Mouse (Mus musculus): ENCODE data around the gene 1700029F12Rik.
"Not testable (repeated sequence)": the region's sequence is repeated elsewhere in the genome, so short reads cannot be mapped to it uniquely, and the experiment has no call there.

Gene 1700029F12Rik

DNA sequence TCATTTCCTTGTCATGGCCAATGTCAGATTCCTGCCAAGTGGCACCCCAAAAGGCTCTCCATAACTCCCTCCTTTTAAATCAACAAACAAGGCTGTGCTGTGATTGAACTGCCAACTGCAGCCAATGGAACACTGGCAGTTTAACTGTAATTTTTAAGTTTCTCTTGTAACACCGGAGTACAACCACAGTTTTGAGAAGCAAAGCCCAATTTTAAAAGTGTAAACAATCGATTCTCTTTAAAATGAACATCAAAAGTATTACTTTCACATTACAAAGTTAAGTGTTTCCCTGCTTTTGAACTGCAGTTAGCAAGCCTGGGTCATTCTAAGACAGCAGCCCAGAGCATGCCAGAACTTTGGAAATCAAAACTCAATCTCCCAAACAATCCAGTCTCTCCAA is at the start of gene 1700029F12Rik:
TSS of gene 1700029F12Rik (minus strand) at position 101 of the 400 bp plus-strand sequence.
- DNase-seq (ENCODE audit: low read depth, low spot score): no peak

DNA sequence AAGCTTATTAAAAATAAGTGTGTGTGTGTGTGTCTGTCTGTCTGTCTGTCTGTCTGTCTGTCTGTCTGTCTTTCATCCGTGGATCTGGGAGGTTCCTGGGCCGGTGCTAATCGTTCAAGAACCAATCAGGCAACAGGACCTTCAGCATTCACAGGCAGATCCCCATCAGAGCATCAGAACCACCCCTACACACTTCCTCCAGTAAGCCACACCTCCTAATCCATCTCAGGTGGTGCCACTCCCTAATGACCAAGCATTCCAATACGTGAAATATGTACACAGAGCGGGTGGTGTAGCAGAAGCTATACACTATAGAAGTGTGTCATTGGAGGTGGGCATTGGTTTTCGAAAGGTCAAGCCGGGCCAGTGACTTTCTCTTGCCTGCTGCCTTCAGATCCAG is 48.3 kb upstream of the 1700029F12Rik start:
- no peak for DNase-seq (ENCODE audit: low read depth, low spot score)

- DNase-seq (ENCODE audit: low read depth, low spot score): no peak
Measured at GRCm38 (mm10) chr13:97080615-97081014, 46.5 kb upstream of the 1700029F12Rik start.

DNA sequence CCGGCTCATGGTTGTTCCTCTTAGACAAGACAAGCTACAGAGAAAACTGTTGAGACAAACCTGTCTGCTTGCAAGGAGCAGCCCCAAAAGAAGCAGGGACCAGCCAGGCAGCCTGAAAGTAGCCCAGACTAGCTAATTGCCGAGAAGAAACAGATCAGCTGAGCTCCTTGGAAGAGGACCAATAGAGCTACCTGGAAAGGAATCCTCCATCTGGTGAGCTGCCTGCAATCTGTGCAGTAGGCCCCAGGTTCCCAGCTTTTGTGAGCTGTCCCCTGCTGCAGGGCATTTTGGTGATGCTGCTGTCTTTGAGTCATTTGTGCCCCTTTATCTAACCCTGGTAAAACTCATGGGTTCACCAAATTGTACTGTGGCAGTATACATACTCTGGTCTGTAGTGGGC is 46.0 kb upstream of the 1700029F12Rik start:
- no peak for DNase-seq (ENCODE audit: low read depth, low spot score)

DNA sequence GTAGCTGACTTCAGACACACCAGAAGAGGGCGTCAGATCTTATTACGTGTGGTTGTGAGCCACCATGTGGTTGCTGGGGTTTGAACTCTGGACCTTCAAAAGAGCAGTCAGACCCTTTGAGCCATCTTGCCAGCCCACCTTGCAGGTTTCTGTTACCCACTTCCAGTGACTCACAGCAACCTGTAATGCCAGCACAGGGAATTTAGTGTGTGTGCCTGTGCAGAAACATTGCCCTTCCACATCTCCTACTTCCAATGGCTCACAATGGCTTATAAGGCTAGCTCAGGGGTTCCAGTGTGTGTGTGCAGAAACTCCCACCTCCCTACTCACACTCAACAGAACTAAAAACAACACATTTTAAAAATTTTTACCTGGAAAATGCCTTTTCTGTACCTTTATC is 43.4 kb upstream of the 1700029F12Rik start:
- DNase-seq (ENCODE audit: low read depth, low spot score): no peak

- DNase-seq (ENCODE audit: low read depth, low spot score): no peak
Measured at GRCm38 (mm10) chr13:97073497-97073896, 39.3 kb upstream of the 1700029F12Rik start.

DNA sequence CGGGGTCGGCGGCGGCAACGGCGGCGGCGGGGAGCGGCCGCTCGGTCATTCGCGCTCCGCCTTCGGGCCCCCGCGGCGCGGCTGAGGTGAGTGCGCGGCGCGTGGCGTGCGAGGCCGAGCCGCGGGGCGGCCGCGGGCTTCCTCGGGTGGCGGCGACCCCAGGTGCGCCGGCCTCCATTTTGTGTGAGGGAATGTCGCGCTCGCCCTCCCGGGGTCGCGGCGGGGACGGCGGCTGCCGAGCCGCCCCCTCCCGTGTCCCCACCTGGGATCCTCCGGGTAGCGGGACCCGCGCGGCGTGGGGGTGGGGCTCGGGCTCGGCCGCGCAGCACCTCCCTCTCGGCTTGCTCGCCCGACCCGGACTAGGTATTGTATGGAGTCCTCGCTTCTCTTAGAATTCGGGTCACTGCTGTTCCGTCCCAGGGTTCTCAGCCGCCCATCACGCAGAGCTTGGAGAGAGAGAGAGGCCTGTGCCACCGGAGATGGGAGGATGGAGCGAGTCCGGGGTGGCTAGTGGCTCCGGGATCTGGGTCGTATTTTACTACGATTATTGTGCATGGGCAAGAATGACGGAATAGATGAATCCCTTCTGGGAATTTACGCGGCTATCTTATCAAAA is 37.6 kb upstream of the 1700029F12Rik start:
- peak; percentile 46 for DNase-seq (ENCODE audit: low read depth, low spot score)

- peak; percentile 45 for DNase-seq (ENCODE audit: low read depth, low spot score)
Measured at GRCm38 (mm10) chr13:97070931-97071625, 36.9 kb upstream of the 1700029F12Rik start.

GRCm38 (mm10) chr13:97068151-97068550 is 34.0 kb upstream of the 1700029F12Rik start:
- no peak for DNase-seq (ENCODE audit: low read depth, low spot score)

DNA sequence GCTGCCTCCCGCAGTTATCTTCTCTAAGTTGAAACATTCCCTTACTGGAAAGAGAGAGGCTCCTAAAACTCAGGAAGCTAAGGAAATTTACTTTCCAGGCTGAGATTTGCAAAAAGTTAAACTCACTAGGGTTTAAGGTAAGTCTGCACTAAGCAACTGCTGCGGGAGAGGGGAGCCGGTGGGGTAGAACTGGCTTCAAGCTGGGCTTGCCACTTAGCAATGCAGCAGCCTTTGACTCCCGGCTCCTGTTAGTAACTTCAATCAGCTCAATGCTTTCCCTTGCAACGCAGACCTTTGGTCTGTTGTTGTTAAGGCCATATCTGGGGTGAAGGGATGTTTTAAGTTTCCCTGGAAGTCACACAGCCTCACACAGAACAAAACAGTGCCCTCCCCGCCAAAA is 33.5 kb upstream of the 1700029F12Rik start:
- DNase-seq (ENCODE audit: low read depth, low spot score): no peak

DNA sequence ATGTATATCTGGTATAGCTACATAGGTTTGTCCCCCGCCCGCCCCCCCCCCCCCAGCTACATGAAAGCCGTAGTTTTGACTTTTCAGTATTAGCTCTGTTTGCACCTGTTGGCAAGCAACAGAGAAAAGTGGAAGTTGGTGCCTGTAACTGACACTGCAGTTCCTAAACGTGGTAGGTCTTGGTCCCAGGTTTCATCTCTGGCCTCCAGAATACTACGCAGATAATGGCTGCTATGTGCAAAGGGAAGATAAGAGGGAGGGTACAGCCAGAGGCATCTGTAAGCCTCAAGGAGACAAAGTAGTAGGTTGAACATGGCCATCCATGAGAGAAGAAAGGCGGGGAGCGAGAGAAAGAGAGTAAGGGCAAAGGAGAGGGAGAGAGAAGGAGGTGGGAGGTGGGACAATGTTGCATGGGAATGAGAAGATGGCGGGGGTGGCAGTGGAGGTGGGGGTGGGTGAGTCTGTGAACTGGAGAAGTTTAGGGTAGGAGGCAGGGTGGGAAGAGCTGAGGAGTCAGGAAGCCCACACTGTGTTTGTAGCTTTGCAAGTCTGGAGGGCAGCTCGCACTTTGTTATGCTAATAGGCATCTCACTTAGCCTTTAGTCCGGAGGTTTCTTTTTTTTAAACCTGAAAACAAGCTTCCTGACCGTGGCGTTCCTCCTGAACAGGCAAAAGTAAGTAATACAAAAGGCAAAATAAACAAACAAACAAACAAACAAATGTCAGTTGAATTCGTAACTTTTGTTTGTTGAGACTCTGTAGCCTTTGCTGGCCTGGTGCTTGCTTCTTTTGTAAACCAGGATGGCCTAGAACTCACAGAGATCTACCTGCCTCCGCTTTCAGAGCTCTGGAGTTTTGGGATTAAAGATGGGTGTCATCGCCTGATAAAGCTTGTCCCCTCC is 32.7 kb upstream of the 1700029F12Rik start, which contains the start of gene Fam169a:
TSS of gene Fam169a (plus strand) at position 638 of the 902 bp plus-strand sequence.
- no peak for DNase-seq (ENCODE audit: low read depth, low spot score)

DNA sequence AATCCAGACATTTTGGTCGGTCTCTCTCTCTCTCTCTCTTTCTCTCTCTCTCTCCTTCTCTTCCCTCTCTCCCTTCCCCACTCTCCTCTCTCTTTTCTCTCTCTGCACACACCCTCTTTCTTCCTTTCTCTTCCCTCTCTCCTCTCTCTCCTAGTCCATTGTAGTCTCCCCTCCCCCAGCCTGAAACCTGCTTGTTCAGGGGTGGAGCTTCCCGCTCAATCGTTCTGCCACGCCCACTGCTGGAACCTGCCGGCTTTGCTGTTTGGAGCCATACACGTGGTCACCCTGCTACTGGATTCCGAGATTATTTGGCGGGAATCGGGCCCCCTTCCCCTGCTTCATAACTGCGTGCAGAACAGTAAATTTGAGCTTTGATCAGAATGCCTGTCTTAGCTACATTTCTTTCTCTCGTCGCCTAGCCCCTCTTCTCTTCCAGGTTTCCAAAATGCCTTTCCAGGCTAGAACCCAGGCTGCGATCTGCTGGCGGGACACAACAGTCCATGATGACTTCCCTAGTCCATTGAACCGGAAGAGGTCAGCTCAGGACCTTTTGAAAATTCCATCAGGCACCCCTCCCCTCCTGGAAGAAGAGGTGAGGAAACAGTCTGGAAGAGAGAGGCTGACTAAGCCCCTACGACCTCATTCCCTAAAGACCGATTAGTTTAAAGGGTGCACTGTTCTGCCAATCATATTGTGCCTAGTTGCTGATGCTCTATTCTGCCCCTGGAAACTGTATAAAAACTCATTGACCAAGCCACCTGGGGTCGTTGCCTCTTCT is 30.9 kb upstream of the 1700029F12Rik start:
- DNase-seq (ENCODE audit: low read depth, low spot score): not testable (repeated sequence)

DNA sequence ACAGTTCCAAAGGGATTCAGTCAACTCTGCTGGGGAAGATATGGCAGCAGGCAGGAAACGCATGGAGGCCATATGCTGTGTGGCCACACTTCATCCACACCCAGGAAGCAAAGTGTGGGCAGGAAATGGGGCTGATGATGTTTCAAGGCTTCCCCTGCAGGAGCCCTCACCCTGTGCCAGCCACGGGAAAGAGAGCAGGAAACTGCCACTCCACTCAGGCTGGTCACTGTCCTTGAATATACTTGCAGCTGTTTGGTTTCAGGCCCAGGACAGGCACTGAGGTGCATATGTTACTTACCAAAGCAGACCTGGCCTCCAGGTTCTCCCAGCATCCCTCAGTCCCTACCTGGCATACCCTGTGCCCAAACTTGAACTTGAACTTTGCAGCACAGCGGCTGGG is 30.3 kb upstream of the 1700029F12Rik start:
- DNase-seq (ENCODE audit: low read depth, low spot score): no peak

DNA sequence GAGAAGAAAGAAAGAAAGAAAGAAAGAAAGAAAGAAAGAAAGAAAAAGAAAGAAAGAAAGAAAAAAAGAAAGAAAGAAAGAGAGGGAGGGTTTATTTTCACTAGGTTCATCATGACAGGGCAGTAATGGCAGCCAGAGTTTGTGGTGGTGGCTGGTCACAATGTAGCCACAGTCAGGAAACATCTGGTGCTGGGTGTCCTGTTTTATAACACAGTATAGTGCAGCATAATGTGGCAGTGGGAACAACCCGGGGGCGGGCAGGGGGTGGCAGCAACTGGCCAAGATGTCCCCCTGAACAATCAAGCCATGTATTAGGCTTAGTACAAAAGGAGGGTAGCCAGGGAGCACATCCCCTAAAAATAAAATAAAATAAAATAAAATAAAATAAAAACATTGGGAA is 29.3 kb upstream of the 1700029F12Rik start:
- no peak for DNase-seq (ENCODE audit: low read depth, low spot score)

DNA sequence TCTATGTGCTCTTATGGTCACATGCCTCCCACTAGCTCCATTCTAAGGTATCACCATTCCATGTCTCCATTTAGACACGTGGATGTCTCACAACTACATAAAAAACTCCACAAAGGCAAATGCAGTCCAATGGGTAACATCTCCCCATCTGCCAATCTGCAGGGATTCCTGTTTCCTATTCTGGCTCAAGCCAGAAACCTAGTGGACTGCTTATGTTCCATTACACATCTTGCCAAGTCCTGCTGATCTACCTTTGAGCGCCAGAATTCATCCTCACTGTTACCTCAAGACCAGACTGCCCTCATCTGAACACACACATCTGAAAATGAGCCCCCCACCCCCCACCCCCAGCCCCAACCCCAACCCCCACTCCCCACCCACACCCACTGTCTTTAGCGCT is 28.0 kb upstream of the 1700029F12Rik start:
- DNase-seq (ENCODE audit: low read depth, low spot score): no peak

DNA sequence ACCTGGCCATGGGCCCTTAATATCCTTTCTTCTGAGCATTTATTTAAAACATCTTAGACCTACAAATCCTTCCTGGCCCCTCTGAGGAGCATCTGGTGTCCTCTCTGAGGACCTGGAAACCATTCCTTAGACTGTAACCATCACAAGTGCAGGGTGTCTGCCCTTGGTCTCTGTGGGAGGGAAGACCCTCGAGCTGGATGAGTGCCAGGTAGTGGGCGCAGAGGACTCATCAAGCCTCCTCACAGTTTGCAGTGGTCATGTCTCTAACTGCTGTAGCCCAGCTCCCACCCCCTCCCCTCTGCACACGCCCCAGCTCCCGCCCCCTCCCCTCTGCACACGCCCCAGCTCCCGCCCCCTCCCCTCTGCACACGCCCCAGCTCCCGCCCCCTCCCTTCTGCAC is 26.2 kb upstream of the 1700029F12Rik start:
- DNase-seq (ENCODE audit: low read depth, low spot score): no peak

DNA sequence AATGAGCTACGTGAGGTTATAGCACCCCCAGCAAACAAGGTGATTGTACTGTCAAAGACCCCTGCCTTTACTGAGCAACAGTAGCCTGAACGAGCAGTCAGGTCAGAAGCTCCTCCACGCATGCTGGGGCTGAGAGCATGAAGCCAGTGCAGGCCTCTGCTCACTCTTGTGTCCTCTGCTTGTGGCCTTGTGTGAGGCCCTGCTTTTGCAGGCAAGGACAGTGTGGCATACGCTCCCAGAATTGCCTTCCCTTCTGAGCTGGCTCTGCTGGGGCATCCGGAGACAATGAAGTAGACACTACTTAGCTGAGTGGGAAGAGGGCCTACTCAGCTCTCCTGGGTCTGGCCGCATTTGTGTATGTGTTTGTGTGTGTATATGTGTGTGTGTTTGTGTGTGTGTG is 25.6 kb upstream of the 1700029F12Rik start:
- no peak for DNase-seq (ENCODE audit: low read depth, low spot score)

GRCm38 (mm10) chr13:97057817-97058216 is 23.7 kb upstream of the 1700029F12Rik start:
- no peak for DNase-seq (ENCODE audit: low read depth, low spot score)

DNA sequence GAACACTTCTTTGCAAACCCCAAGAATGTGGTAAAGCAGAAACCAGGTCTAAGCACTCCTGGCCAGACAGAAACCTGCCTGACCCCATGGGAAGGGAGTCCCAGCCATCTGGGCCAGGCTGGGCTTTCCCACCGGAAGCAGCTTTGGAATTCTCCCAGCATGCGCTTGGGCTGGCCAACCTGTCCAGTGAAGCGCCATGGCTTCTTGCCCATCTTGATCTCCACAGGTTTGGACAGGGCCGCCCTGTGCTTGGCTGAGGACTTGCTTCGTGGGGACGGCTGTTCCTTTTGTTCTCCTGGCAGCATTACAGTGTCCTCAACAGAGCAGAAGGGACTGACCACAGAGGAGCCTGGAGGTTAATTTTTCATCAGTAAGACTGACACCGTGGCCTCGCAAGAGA is 19.7 kb upstream of the 1700029F12Rik start:
- DNase-seq (ENCODE audit: low read depth, low spot score): no peak

DNA sequence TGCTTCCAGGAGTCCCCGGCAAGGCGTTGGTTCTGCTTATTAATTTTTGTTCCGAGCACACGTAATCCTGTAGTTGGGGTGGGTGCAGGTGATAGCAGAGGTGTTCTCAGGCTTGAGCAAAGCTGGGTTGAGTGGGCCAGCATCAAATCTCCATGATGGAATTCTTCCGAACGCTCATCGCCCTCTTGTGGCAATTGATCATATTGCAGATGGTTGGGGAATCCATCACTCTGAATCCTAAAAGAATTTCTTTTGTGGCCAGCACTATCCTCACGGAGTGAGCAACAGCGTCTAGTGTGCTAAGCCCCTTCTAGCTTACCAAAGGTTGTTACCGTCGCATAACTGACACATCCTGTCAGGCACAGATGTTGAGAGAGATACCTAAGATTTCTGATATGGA is 18.5 kb upstream of the 1700029F12Rik start:
- DNase-seq (ENCODE audit: low read depth, low spot score): peak; percentile 84

- DNase-seq (ENCODE audit: low read depth, low spot score): no peak
Measured at GRCm38 (mm10) chr13:97051158-97051557, 17.0 kb upstream of the 1700029F12Rik start.

DNA sequence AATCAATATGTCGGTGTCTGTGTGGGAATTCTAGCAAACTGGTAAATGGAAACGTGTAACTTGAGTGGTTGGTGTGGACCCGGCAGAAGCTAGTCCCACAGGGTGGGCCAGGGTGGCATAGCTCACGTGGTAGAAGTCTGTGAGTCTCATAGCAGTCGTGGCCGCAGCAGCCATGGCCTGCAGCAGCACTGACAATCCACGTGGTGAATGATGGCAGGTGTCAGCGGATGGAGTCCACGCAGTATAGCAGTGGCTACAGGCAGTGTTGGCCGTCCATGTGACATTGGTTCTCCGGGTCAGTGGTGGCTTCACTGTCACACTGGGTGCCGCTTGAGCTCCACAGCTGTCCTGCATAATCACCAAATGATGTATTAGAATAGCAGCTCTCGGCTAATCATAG is 4.1 kb downstream of the 1700029F12Rik start:
- DNase-seq (ENCODE audit: low read depth, low spot score): no peak
